Mouse (Mus musculus) left cerebral cortex, adult 8-10 months (tissue): ENCODE measurements around the gene Mtus2. TPM values are rescaled to one million over a fixed set of nuclear protein-coding genes. Genes with fewer than 3 reads are reported as not detected.
A peak's percentile ranks its signal among the peaks of the same experiment; 100 is the strongest.

Experiments
- DNase-seq, 2 experiments: peaks; one replicate each; pipeline ENCODE4 v3.0.0; 2022; ENCODE audit warnings: low spot score in 2 of 2
- total RNA-seq, 4 experiments: library from RNA; stranded (reverse); gene quantifications; 2 replicates each; pipeline ENCODE4 v1.2.4; 2022

Gene Mtus2
- total RNA-seq, 4 experiments from 2014 or later: 36.6 to 43.1 (median 39.3) TPM

- peak; percentile 89 to 95 for DNase-seq
Measured at GRCm38 (mm10) chr5:147957592-147958271, 612 bp downstream of the Mtus2 start.

GRCm38 (mm10) chr5:147958552-147958951 lies 1.4 kb downstream of the Mtus2 start:
- no peak for DNase-seq

GRCm38 (mm10) chr5:147959088-147959487 lies 2.0 kb downstream of the Mtus2 start:
- peak in 1 of 2 experiments; percentile 67 for DNase-seq

- no peak for DNase-seq
Measured at GRCm38 (mm10) chr5:147960793-147961192, 3.7 kb downstream of the Mtus2 start.

- DNase-seq: no peak
Measured at GRCm38 (mm10) chr5:147963820-147964580, 6.9 kb downstream of the Mtus2 start.

- no peak for DNase-seq
Measured at GRCm38 (mm10) chr5:147964776-147965175, 7.7 kb downstream of the Mtus2 start.

GRCm38 (mm10) chr5:147966646-147967045 lies 9.5 kb downstream of the Mtus2 start:
- no peak for DNase-seq

GRCm38 (mm10) chr5:147969566-147969965 lies 12.4 kb downstream of the Mtus2 start:
- no peak for DNase-seq

GRCm38 (mm10) chr5:147976001-147976400 lies 18.9 kb downstream of the Mtus2 start:
- no peak for DNase-seq

- peak in 1 of 2 experiments; percentile 49 for DNase-seq
Measured at GRCm38 (mm10) chr5:147980606-147981005, 23.5 kb downstream of the Mtus2 start.

- DNase-seq: no peak
Measured at GRCm38 (mm10) chr5:147990289-147990688, 33.2 kb downstream of the Mtus2 start.

GRCm38 (mm10) chr5:147990775-147991174 lies 33.7 kb downstream of the Mtus2 start:
- no peak for DNase-seq

- no peak for DNase-seq
Measured at GRCm38 (mm10) chr5:147992581-147993378, 35.7 kb downstream of the Mtus2 start.

GRCm38 (mm10) chr5:148005263-148005662 lies 48.1 kb downstream of the Mtus2 start:
- DNase-seq: no peak

- DNase-seq: no peak
Measured at GRCm38 (mm10) chr5:148012156-148012555, 55.0 kb downstream of the Mtus2 start.

GRCm38 (mm10) chr5:148014133-148014854 lies 57.2 kb downstream of the Mtus2 start:
- DNase-seq: no peak

- DNase-seq: no peak
Measured at GRCm38 (mm10) chr5:148015383-148015782, 58.3 kb downstream of the Mtus2 start.

GRCm38 (mm10) chr5:148017371-148017770 lies 60.3 kb downstream of the Mtus2 start:
- no peak for DNase-seq

- DNase-seq: no peak
Measured at GRCm38 (mm10) chr5:148022784-148023183, 65.7 kb downstream of the Mtus2 start.

- peak; percentile 16 to 25 for DNase-seq
Measured at GRCm38 (mm10) chr5:148026401-148027349, 69.6 kb downstream of the Mtus2 start.
